Mouse (Mus musculus) midbrain, embryonic 14.5 days (tissue): ENCODE data around the gene Gm9844. TPM values are rescaled to one million over a fixed set of nuclear protein-coding genes. Genes with fewer than 3 reads are reported as not detected.

Source experiments
- ATAC-seq: fragments of 200-750 bp; cut with Nextera tagmentation; 2 replicates; pipeline ENCODE4 v1.8.0; 2017; ENCODE audit warnings: moderate number of reproducible peaks, moderate library complexity; ENCODE audit not compliant: low FRiP score, low TSS enrichment
- DNase-seq: peaks from one replicate; pipeline ENCODE4 v3.0.0-alpha.2; 2015
- H3K27ac ChIP-seq: fragments of 300-500 bp; sonication (generic); replicated peaks from 2 replicates; pipeline ENCODE4 v1.5.1; 2014; ENCODE audit warnings: mild to moderate bottlenecking, low read depth, low read length, moderate library complexity
- H3K27me3 ChIP-seq: fragments of 300-500 bp; sonication (generic); 2 replicates; pipeline ENCODE4 v1.6.1; 2014; ENCODE audit warnings: low read length, control low read depth, mixed read lengths; ENCODE audit not compliant: control insufficient read depth, insufficient read depth
- H3K36me3 ChIP-seq: fragments of 300-500 bp; sonication (generic); 2 replicates; pipeline ENCODE4 v1.6.1; 2014; ENCODE audit warnings: low read length, control low read depth; ENCODE audit not compliant: control insufficient read depth, insufficient read depth
- H3K4me1 ChIP-seq: fragments of 300-500 bp; sonication (generic); 2 replicates; pipeline ENCODE4 v1.6.1; 2014; ENCODE audit warnings: mild to moderate bottlenecking, antibody characterized with exemption, low read length, control low read depth; ENCODE audit not compliant: control insufficient read depth, insufficient read depth
- H3K4me2 ChIP-seq: fragments of 300-500 bp; sonication (generic); 2 replicates; pipeline ENCODE4 v1.6.1; 2014; ENCODE audit warnings: mild to moderate bottlenecking, low read length, moderate library complexity
- H3K4me3 ChIP-seq: fragments of 300-500 bp; sonication (generic); replicated peaks from 2 replicates; pipeline ENCODE4 v1.5.1; 2014; ENCODE audit warnings: low read depth, low read length
- H3K9ac ChIP-seq: fragments of 300-500 bp; sonication (generic); replicated peaks from 2 replicates; pipeline ENCODE4 v1.6.1; 2014; ENCODE audit warnings: mild to moderate bottlenecking, low read length, moderate library complexity
- H3K9me3 ChIP-seq: fragments of 300-500 bp; sonication (generic); 2 replicates; pipeline ENCODE4 v1.6.1; 2016; ENCODE audit warnings: low read length, control low read depth, mixed read lengths; ENCODE audit not compliant: control insufficient read depth
- WGBS: fragments of 180-500 bp; shearing (Covaris S2); extraction: QIAGEN DNeasy Blood & Tissue Kit; methylation state at CpG from one replicate; pipeline ENCODE4 v1.1.7; 2014; 5-methylcytosine and 5-hydroxymethylcytosine counted together
- polyA plus RNA-seq: library from polyadenylated mRNA; unstranded; fragments of >200 nt; fragmentation: Nextera tagmentation; extraction: Ambion mirVana; gene quantifications from 2 replicates; pipeline ENCODE4 v1.2.1, GENCODE M21; 2014

Gene Gm9844
- polyA plus RNA-seq, 1 experiment from 2014 or later, result 36.2 TPM

DNA sequence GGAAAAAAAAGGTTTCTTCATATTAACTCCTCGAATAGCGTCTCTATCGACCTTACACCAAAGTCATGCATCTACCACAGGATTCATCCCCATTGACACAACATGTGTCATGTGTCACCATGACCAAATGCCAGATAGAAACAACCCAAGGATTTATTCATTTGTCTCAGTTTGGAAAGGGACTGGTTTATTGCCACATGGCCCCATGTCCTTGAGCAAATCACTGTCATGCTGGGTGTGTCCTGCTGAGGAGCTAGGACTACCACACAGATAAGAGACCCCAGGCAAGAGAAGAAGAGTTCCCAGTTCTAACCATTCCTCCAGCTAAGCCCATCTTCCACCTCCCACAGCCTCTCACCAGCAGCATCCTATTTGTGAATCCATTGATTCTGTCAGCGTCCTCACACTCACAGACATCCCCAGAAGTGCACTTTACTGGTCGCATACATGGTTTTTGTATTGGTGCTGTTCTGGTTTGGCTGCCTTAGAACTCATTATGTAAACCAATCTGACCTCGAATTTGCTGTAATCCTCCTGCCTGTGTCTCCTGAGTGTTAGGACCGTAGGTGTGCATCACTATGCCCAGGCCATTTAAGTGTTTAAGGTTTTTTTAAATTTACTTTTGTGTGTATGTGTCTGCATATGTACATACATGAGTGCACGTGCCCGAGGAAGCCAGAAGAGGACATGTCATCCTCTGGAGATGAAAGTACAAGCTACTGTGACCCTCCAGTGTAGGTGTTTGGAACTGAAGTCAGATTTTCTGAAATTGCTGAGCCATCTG is 20.6 kb downstream of the Gm9844 start:
- ATAC-seq, result no peak
- Histone ChIP-seq H3K4me2 (no peak overlapping the region), H3K27ac (no peak overlapping the region), H3K9me3 (no peaks in the 10 kb centered on the region), H3K27me3 (no peaks in the 10 kb centered on the region), H3K4me3 (no peak overlapping the region), H3K36me3 (peaks cover 17% of the 10 kb centered on the region), H3K4me1 (peaks cover 13% of the 10 kb centered on the region), H3K9ac (no peak overlapping the region)
- WGBS, result 94% methylated on average over 9 of the region's 9 CpGs
- DNase-seq, result no peak

DNA sequence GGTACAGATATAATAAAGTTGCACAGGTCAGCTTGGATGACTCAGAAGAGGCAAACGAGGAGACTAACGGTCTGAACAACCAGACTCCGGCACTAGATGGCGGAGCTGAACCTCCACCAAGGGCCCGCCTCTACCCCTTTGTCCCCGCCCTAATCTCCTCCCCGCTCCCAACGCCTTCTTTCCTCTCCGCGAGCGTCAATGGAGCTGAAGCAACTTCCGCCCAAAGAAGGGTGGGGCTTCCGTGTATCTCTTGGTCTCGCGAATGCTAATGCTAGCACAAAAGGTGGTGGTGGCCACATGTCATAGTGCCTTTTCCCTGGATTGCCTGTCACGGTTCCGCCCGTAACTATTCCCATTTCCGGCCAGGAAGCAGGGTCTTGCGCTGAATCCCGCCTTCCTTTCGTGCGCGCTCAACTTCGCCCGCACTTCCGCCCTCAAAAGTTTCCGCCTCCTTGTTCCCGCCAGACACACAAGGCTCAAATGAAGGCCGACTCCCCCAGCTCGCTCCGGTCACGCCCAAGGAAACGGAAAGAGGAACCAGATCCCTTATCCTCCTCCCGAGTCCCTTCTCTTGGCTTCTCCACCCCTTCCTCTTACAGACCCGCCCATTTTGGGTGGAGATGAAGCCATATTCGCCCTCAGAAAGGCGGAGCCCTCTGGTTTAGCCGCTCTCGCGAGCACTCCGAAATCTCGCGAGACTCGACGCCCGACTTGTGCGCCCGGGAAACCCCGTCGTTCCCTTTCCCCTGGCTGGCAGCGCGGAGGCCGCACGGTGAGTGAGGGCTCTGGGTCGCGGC is 22.1 kb downstream of the Gm9844 start, which contains the start of gene Rps19:
Gene Rps19 (plus strand): TSS at position 476 of the 797 bp plus-strand sequence.
- Histone ChIP-seq H3K9me3 (no peaks in the 10 kb centered on the region), H3K36me3 (peaks cover 32% of the 10 kb centered on the region), H3K27ac (peak within 1 kb of the TSS; percentile 88), H3K4me3 (peak within 1 kb of the TSS; percentile 98), H3K4me1 (peaks cover 13% of the 10 kb centered on the region), H3K27me3 (no peaks in the 10 kb centered on the region), H3K9ac (peak within 1 kb of the TSS; percentile 99), H3K4me2 (peak within 1 kb of the TSS; percentile 83)
- ATAC-seq (peak; percentile 93), DNase-seq (peak; percentile 100)
- under 1% methylated on average over 57 of the region's 57 CpGs for WGBS

DNA sequence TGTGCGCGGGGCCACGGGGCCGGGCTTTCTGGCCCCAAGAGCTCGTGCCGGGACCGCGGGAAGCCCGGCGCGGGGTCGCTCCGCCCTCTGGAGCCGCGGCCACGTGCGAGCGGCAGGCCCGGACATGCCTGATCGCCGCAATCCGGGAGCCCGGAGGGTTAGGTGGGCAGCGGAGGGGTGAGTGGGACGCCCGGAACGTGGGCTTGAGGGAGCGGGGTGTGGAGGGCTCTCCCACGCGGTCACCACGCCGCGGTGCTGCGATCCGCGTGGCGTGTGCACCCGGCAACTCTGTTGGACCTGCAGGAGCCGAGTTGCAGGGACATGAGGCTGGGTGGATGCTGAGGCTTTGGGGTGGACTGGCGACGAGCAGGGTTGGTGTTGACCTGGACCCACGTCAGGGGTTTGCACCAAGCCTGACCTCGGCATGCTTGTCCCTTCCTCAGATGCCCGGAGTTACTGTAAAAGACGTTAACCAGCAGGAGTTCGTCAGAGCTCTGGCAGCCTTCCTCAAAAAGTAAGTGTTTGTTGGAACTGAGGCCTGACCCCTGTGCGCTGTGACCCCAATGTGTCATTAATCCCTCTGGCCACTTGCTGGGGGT is 22.8 kb downstream of the Gm9844 start:
- DNase-seq (no peak), ATAC-seq (peak; percentile 1; the same call in 1 of the 2 replicates)
- peak overlapping the region; percentile 88 for H3K27ac ChIP-seq
- peaks cover 13% of the 10 kb centered on the region for H3K4me1 ChIP-seq
- H3K36me3 ChIP-seq, result peaks cover 39% of the 10 kb centered on the region
- H3K4me3 ChIP-seq, result peak overlapping the region; percentile 98
- H3K27me3 ChIP-seq, result no peaks in the 10 kb centered on the region
- H3K9ac ChIP-seq, result peak overlapping the region; percentile 99
- H3K4me2 ChIP-seq, result peak overlapping the region; percentile 83
- H3K9me3 ChIP-seq, result no peaks in the 10 kb centered on the region
- under 1% methylated on average over 47 of the region's 47 CpGs for WGBS

DNA sequence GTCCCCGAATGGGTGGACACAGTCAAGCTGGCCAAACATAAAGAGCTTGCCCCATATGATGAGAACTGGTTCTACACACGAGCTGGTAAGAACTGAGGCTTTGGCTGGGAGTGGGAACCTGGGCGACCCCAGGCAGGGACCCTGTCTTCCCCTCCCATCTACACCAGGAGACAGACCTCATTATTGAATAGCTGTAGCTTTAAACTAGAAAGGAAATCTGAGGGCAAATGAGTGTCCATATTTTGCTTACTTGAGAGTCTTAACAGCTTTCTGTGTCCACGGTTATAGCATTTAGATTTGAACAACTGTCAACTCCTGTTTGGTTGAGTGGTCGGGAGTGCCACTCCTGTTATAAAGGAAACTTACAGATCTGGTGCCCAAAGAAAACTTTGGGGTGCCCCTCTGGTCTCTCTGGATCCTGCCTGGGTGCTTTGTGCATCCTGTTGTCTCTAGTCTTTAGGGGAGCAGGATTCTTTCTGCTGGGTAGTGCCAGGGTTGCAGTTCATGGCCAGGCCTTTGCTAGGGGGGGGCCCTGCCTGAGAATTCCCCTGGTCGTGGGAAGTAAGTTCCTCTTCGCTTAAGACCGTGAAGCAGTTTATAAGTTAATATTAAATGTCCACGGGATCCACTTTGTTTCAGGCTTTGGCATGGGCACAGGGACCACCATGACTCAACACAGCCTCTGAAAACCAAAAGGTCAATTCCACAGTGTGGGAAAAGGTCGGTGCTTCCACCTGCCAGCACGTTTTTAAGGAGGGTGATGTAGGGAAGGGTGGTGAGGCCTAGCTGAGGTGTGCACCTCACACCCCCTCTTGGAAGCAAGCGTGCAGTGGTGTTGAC is 23.7 kb downstream of the Gm9844 start:
- ATAC-seq, result no peak
- Histone ChIP-seq H3K4me2 (peak overlapping the region; percentile 83), H3K36me3 (peaks cover 46% of the 10 kb centered on the region), H3K4me1 (peaks cover 13% of the 10 kb centered on the region), H3K4me3 (peak overlapping the region; percentile 98), H3K27me3 (no peaks in the 10 kb centered on the region), H3K27ac (no peak overlapping the region), H3K9ac (peak overlapping the region; percentile 99), H3K9me3 (no peaks in the 10 kb centered on the region)
- no peak for DNase-seq
- 47% methylated on average over 12 of the region's 12 CpGs for WGBS

DNA sequence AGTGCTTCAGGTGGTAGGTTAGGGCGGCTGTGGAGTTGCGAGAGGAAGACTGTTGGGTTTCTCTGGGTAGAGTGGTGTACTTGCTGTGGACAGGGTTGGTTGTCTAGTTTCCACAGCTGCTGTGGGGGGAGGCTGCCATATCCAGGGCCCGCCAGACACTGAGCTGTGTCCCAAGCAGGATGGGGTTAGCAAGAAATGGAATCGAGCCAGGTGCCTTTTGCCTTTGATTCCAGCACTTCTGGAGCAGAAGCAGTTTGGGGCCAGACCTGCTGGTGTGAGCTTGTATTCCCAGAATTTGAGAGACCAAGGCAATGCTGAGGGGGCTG is 24.3 kb downstream of the Gm9844 start:
- Histone ChIP-seq H3K9ac (peak overlapping the region; percentile 99; the same call in 1 of the 2 replicates), H3K9me3 (no peaks in the 10 kb centered on the region), H3K27me3 (no peaks in the 10 kb centered on the region), H3K4me3 (peak overlapping the region; percentile 98; the same call in 1 of the 2 replicates), H3K4me1 (peaks cover 13% of the 10 kb centered on the region), H3K4me2 (peak overlapping the region; percentile 83), H3K27ac (no peak overlapping the region), H3K36me3 (peaks cover 49% of the 10 kb centered on the region)
- 73% methylated on average over 4 of the region's 4 CpGs for WGBS
- DNase-seq (no peak), ATAC-seq (no peak)

DNA sequence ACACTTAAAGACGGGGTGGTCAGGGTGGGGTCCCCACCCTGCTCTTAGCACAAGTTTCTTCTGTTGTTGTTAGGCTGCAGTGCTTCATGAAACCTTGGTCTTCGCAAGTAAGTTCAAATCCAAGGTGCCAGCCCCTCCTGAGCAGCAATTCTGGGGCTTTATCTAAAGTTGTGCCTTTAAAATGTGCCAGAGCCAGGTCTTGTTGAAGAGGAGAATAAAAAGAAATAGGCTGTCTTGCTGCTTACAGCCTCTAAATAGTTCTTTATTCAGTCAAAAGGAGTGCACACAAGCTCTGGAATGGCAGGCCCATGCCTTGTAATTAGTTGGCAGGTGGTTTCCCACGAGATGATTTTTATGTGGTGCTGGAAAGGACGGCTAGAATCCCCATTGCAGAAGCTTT is 25.1 kb downstream of the Gm9844 start:
- peaks cover 13% of the 10 kb centered on the region for H3K4me1 ChIP-seq
- H3K27ac ChIP-seq, result no peak overlapping the region
- no peak overlapping the region; the same call in 1 of the 2 replicates for H3K9ac ChIP-seq
- ATAC-seq (no peak), DNase-seq (no peak)
- no peaks in the 10 kb centered on the region for H3K9me3 ChIP-seq
- 81% methylated on average over 4 of the region's 4 CpGs for WGBS
- no peak overlapping the region for H3K4me3 ChIP-seq
- H3K4me2 ChIP-seq, result no peak overlapping the region
- H3K36me3 ChIP-seq, result peaks cover 49% of the 10 kb centered on the region
- no peaks in the 10 kb centered on the region for H3K27me3 ChIP-seq

DNA sequence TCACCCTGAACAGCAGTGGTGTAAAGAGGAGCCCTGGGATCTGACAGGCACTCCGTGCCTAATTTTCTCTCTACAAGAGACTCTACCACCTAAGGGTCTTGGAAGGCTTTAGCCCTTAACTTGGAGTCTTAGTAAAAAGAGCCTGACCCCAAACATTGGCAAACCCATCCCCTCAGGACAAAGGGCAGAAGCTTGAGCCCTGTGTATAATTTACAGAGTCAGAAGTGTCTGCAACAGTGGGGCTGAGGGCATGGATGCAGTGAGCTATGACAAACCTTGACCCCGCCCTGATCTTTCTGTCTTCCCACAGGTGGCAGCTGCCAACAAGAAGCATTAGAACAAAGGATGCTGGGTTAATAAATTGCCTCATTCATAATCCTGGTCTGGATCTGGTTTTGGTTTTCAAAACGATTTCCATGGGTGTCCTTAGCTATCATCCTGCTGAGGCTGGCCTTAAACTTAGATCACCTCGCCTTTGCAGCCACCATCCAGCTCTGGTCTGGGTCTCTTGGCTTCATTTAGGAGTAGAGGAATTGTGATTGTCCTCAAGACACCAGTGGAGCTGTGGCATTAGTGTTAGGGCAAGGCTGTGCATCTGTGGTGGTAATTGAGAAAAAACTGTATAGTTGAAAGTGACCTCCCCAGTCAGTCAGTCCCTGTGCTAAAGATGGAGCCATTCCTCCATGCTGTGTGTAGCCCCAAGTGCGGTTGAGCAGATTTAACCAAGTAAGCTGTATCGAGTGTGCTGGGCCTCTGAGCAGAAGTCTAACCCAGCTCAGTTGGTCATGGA is 27.6 kb downstream of the Gm9844 start:
- Histone ChIP-seq H3K4me1 (peaks cover 13% of the 10 kb centered on the region), H3K9ac (no peak overlapping the region), H3K27ac (no peak overlapping the region), H3K27me3 (no peaks in the 10 kb centered on the region), H3K4me2 (no peak overlapping the region), H3K9me3 (no peaks in the 10 kb centered on the region), H3K4me3 (no peak overlapping the region), H3K36me3 (peaks cover 49% of the 10 kb centered on the region)
- WGBS, result 85% methylated on average over 6 of the region's 6 CpGs
- DNase-seq, result no peak
- no peak for ATAC-seq
